Mouse (Mus musculus) lung, embryonic 14.5 days (tissue): ENCODE data around the gene Gm14190. TPM values are rescaled to one million over a fixed set of nuclear protein-coding genes. Genes with fewer than 3 reads are reported as not detected.

Experiments
- ATAC-seq: fragments of 200-750 bp; cut with Nextera tagmentation; 2 replicates; pipeline ENCODE4 v1.8.0; 2017; ENCODE audit warnings: mild to moderate bottlenecking, moderate TSS enrichment, moderate library complexity; ENCODE audit not compliant: insufficient read depth
- DNase-seq: peaks from one replicate; pipeline ENCODE4 v3.0.0-alpha.2; 2015
- H3K27ac ChIP-seq: fragments of 300-500 bp; sonication (generic); 2 replicates; pipeline ENCODE4 v1.5.1; 2014; ENCODE audit warnings: low read depth, mild to moderate bottlenecking, moderate library complexity
- H3K27me3 ChIP-seq: fragments of 300-500 bp; sonication (generic); 2 replicates; pipeline ENCODE4 v1.6.1; 2014; ENCODE audit warnings: low read length, control low read depth; ENCODE audit not compliant: insufficient read depth
- H3K36me3 ChIP-seq: fragments of 300-500 bp; sonication (generic); 2 replicates; pipeline ENCODE4 v1.6.1; 2014; ENCODE audit warnings: control low read depth; ENCODE audit not compliant: insufficient read depth
- H3K4me1 ChIP-seq: fragments of 300-500 bp; sonication (generic); 2 replicates; pipeline ENCODE4 v1.6.1; 2014; ENCODE audit warnings: antibody characterized with exemption, control low read depth; ENCODE audit not compliant: insufficient read depth
- H3K4me2 ChIP-seq: fragments of 300-500 bp; sonication (generic); 2 replicates; pipeline ENCODE4 v1.6.1; 2014; ENCODE audit warnings: mild to moderate bottlenecking
- H3K4me3 ChIP-seq: fragments of 300-500 bp; sonication (generic); 2 replicates; pipeline ENCODE4 v1.5.1; 2014; ENCODE audit warnings: low read depth, low read length
- H3K9ac ChIP-seq: fragments of 300-500 bp; sonication (generic); 2 replicates; pipeline ENCODE4 v1.6.1; 2014
- H3K9me3 ChIP-seq: fragments of 300-500 bp; sonication (generic); 2 replicates; pipeline ENCODE4 v1.6.1; 2016; ENCODE audit warnings: low read depth, low read length, control low read depth
- CTCF ChIP-seq: IDR thresholded peaks from 2 replicates; pipeline ENCODE4 v1.5.1; 2016; ENCODE audit warnings: antibody characterized with exemption, low read depth
- WGBS: fragments of 180-500 bp; shearing (Covaris S2); extraction: QIAGEN DNeasy Blood & Tissue Kit; methylation state at CpG from one replicate; pipeline ENCODE4 v1.1.7; 2014; 5-methylcytosine and 5-hydroxymethylcytosine counted together
- polyA plus RNA-seq: library from polyadenylated mRNA; unstranded; fragments of >200 nt; fragmentation: Nextera tagmentation; extraction: Ambion mirVana; gene quantifications from 2 replicates; pipeline ENCODE4 v1.2.1, GENCODE M21; 2014

Gene Gm14190
- polyA plus RNA-seq, 1 experiment from 2014 or later = not detected

GRCm38 (mm10) chr11:99640926-99641325 lies 49.6 kb downstream of the Gm14190 start:
- 27% methylated on average over 1 of the region's 1 CpGs for WGBS
- Histone ChIP-seq H3K27ac (no peak overlapping the region), H3K27me3 (no peaks in the 10 kb centered on the region), H3K4me3 (no peak overlapping the region), H3K4me2 (no peak overlapping the region), H3K4me1 (no peaks in the 10 kb centered on the region), H3K9me3 (no peaks in the 10 kb centered on the region), H3K36me3 (no peaks in the 10 kb centered on the region), H3K9ac (no peak overlapping the region)
- no peak for ATAC-seq
- no peak for TF ChIP-seq CTCF
- DNase-seq = no peak

Other genes with a start within 250 kb of the Gm14190 start
- 4.0 and 4.4 TPM in 2 replicates for gene Krt23, start 197.6 kb downstream of the Gm14190 start, polyA plus RNA-seq
- gene Krt39, start 169.4 kb downstream of the Gm14190 start, polyA plus RNA-seq = not detected in 2 replicates
- 0.17 TPM in 1 of 2 replicates, not detected in the other for gene Krt40, start 147.6 kb downstream of the Gm14190 start, polyA plus RNA-seq
- not detected in 2 replicates for gene Krtap3-3, start 139.9 kb downstream of the Gm14190 start, polyA plus RNA-seq
- not detected in 2 replicates for gene Krtap3-2, start 133.9 kb downstream of the Gm14190 start, polyA plus RNA-seq
- not detected in 2 replicates for gene Gm11939, start 131.3 kb downstream of the Gm14190 start, polyA plus RNA-seq
- gene Krtap3-1, start 124.1 kb downstream of the Gm14190 start, polyA plus RNA-seq = not detected in 2 replicates
- not detected in 2 replicates for gene Krtap1-5, start 109.7 kb downstream of the Gm14190 start, polyA plus RNA-seq
- gene Krtap1-4, start 107.1 kb downstream of the Gm14190 start, polyA plus RNA-seq = not detected in 2 replicates
- not detected in 2 replicates for gene Krtap1-3, start 99.4 kb downstream of the Gm14190 start, polyA plus RNA-seq
- not detected in 2 replicates for gene Krtap9-3, start 92.6 kb downstream of the Gm14190 start, polyA plus RNA-seq
- not detected in 2 replicates for gene Gm11938, start 87.4 kb downstream of the Gm14190 start, polyA plus RNA-seq
- gene Gm11937, start 80.6 kb downstream of the Gm14190 start, polyA plus RNA-seq = not detected in 2 replicates
- gene Krtap2-4, start 75.9 kb downstream of the Gm14190 start, polyA plus RNA-seq = not detected in 2 replicates
- gene Gm11562, start 70.3 kb downstream of the Gm14190 start, polyA plus RNA-seq = not detected in 2 replicates
- gene Krtap4-1, start 62.5 kb downstream of the Gm14190 start, polyA plus RNA-seq = not detected in 2 replicates
- gene Krtap4-2, start 55.7 kb downstream of the Gm14190 start, polyA plus RNA-seq = not detected in 2 replicates
- gene Krtap4-7, start 46.7 kb downstream of the Gm14190 start, polyA plus RNA-seq = not detected in 2 replicates
- gene Gm11555, start 40.5 kb downstream of the Gm14190 start, polyA plus RNA-seq = not detected in 2 replicates
- not detected in 2 replicates for gene Gm11563, start 31.8 kb downstream of the Gm14190 start, polyA plus RNA-seq
- gene Krtap4-6, start 24.8 kb downstream of the Gm14190 start, polyA plus RNA-seq = not detected in 2 replicates
- gene Gm14180, start 43.5 kb upstream of the Gm14190 start, polyA plus RNA-seq = not detected in 2 replicates
- not detected in 2 replicates for gene Gm11595, start 82.2 kb upstream of the Gm14190 start, polyA plus RNA-seq
- gene Krtap4-8, start 90.0 kb upstream of the Gm14190 start, polyA plus RNA-seq = not detected in 2 replicates
- not detected in 2 replicates for gene Krtap4-9, start 94.5 kb upstream of the Gm14190 start, polyA plus RNA-seq
- not detected in 2 replicates for gene Gm11596, start 102.7 kb upstream of the Gm14190 start, polyA plus RNA-seq
- gene Gm11569, start 108.2 kb upstream of the Gm14190 start, polyA plus RNA-seq = not detected in 2 replicates
- not detected in 2 replicates for gene Gm11554, start 113.7 kb upstream of the Gm14190 start, polyA plus RNA-seq
- not detected in 2 replicates for gene Krtap4-13, start 119.2 kb upstream of the Gm14190 start, polyA plus RNA-seq
- not detected in 2 replicates for gene Gm11564, start 124.9 kb upstream of the Gm14190 start, polyA plus RNA-seq
- gene 2300003K06Rik, start 147.3 kb upstream of the Gm14190 start, polyA plus RNA-seq = not detected in 2 replicates
- not detected in 2 replicates for gene Krtap4-16, start 160.9 kb upstream of the Gm14190 start, polyA plus RNA-seq
- not detected in 2 replicates for gene Gm11568, start 167.2 kb upstream of the Gm14190 start, polyA plus RNA-seq
- not detected in 2 replicates for gene Gm11559, start 173.7 kb upstream of the Gm14190 start, polyA plus RNA-seq
- not detected in 2 replicates for gene Krtap9-1, start 182.6 kb upstream of the Gm14190 start, polyA plus RNA-seq
- not detected in 2 replicates for gene Gm11567, start 188.4 kb upstream of the Gm14190 start, polyA plus RNA-seq
- gene Krtap31-1, start 217.2 kb upstream of the Gm14190 start, polyA plus RNA-seq = not detected in 2 replicates
- not detected in 2 replicates for gene Gm11565, start 224.0 kb upstream of the Gm14190 start, polyA plus RNA-seq
- not detected in 2 replicates for gene Krtap31-2, start 245.6 kb upstream of the Gm14190 start, polyA plus RNA-seq